Mouse (Mus musculus) adrenal gland, adult 18-20 months (tissue): Measurements from ENCODE around the gene Tmem239. TPM values are rescaled to one million over a fixed set of nuclear protein-coding genes. Genes with fewer than 3 reads are reported as not detected.
A peak's percentile ranks its signal among the peaks of the same experiment; 100 is the strongest.
"Not testable (repeated sequence)": the region's sequence is repeated elsewhere in the genome, so short reads cannot be mapped to it uniquely, and the experiment has no call there.

Experiments used
- DNase-seq, 2 experiments: peaks; one replicate each; pipeline ENCODE4 v3.0.0; 2021 to 2022; ENCODE audit warnings: low spot score in 2 of 2
- long read RNA-seq, 2 experiments: library from polyadenylated mRNA; stranded (forward); transcript quantifications; one replicate each; pipeline ENCODE4 v2.0.0; 2021
- total RNA-seq, 2 experiments: library from RNA; stranded (reverse); gene quantifications; 1 replicate in 1 of 2; 2 replicates in 1 of 2; pipeline ENCODE4 v1.2.3; 2021

Tmem239 gene
- not detected for total RNA-seq
- long read RNA-seq, experiment 1: 0 reads
- long read RNA-seq, experiment 2: 0 reads

DNA sequence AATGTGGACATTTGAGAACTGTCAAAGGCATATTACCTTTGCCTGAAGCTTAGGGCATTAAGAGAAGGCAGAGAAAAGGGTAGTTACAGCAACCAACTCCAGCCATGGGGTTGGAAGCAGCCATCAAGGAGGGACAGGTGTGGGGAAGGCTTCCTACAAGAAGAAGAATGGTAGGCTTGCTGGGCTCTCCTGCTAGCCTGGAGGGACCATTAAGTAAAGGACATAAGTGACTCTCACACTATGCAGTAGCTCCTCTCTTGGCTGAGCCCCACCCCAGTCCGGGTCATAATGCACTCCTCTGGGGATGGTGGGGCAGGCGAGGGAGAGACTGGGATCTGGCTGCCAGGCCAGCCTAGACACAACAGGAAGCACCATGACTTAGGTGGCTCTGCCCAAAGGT, at the start of gene Tmem239:
Tmem239 (plus strand) TSS at position 301 of the 400 bp plus-strand sequence.
- DNase-seq: no peak

DNA sequence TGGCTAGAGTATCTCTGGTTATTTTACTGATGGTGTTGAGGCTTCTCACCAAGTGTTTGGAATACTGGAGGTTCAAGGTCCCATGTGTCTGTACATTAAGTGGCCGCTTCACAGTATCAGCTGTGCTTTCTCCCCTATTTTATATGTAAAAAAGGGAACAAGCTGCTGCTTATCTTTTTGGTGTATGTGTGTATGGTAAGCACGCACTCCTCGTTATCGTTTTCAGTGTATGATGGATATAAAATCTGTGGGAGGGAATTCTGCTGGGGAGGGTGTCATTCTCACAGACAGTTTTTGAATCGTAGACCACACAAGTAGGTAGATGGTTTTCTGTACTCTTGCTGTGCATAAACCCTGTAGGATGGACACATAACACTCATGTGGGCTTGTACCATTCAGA, 48.7 kb upstream of the Tmem239 start:
- no peak for DNase-seq

DNA sequence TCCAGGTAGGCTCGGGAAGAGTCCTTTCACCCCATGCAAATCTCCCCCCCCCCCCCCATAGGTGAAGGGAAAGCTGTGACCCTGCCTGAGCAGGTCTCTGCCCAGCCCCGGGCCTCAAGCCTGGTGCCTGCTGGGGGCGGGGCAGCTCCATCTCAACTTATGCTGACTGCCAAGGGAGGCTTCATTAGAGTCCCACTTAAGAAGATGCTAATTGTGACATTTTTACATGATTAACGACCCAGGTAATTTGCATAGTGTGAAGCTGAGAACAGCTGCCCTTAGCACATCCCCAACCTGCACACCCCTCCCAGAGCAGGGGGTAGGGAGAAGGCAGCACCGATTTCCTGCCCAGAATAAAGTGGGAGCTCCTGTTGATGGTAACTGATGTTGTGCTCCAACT, 47.4 kb upstream of the Tmem239 start:
- no peak for DNase-seq

DNA sequence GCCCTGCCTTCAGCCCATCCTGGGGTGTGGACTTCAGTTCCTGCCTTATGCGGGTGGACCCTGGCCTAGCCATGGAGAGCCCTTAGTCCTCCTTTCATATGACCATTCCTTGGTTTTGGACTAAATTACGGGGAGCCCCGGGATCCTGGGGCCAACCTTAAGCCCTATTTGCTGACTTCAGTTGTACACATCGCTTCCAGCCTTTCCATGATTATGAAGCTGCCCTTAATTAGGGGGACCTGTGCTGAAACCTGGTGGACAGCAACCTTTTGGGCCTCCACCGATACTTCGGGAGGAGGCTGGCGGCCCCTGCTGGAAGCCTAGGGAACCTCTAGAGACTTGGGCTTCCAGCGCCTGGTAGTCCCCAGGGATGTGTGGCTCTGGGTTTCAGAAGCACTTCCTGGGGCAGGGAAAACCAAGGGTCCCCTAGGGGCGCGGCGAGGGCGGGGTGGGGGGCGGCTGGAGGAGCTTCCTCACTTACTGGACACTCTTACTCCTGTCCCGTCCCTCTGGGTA, 43.7 kb upstream of the Tmem239 start:
- peak; percentile 52 to 60 for DNase-seq

DNA sequence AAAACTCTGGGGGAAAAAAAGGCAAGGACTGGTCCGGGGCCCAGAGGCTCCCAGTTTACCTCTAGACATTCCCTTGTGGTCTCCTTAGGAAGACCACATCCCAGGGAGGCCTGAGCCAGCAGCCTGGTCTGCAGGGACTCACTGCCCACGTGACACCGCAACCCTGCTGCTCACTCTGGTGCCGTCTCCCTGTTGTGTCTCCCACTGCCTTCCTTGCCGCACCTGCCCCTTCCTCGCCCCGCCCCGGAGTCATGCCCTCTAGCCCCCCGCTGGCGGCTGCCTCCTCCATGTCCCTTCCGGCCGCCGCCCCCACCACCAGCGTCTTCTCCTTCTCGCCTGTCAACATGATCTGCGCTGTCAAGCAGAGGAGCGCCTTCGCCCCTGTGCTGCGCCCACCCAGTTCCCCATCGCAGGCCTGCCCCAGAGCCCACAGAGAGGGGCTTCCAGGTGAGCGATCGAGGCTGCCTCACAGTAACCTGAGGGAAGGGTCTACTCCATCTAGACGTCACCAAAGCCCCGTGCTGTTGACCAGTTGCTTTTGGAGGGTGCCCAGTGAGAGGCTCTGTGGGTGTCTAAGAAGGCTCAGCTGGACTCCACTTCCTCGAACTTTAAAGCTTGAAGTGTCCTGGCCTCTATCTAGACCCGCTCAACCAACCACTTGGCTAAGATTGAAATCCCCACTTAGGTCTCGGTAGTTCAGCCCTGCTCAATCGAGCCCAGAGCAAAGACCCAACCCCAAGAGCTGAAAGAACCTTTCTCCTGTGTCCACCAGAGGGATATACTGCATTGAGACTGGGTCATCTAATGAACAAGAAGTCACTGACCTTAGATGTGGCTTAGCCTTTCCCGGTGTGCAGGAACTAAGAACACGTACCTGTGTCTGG, 40.8 kb upstream of the Tmem239 start:
- no peak for DNase-seq

DNA sequence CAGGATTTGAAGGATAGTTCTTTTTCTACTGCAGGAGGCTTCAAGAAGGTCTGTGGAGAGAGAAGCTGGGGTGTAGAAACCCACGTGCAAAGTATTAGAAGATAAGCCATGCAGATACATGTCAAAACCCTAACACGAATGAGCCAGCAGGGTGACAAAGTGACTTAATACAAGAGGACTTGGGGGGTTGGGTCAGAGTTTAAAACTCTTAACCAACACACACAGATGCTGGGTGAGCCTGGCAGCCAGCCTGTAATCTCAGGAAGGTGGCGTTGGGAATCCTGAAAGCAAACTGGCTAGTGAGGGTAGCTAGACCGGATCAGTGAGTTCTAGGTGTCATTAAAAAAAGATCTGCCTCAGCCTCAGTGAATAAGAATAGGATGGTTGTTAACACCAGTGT, 38.9 kb upstream of the Tmem239 start:
- DNase-seq: no peak

DNA sequence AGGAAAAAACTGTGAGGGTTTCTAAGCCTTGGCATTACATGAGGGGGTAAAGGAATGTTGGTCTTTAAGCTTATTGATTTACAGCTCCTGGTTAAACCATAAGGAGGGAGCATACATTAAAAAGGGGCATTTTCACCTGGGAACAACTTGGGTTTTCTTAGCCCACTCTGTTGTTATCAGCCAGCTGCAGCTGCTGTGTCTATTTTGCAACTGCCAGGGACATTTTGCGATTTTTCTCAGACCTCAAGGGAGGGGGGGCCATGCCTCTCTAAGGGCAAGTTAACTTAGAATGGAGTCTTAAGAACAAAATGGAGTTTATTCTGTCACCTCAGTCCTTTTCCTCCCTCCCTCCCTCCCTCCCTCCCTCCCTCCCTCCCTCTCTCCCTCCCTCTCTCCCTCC, 33.3 kb upstream of the Tmem239 start:
- not testable (repeated sequence) for DNase-seq

DNA sequence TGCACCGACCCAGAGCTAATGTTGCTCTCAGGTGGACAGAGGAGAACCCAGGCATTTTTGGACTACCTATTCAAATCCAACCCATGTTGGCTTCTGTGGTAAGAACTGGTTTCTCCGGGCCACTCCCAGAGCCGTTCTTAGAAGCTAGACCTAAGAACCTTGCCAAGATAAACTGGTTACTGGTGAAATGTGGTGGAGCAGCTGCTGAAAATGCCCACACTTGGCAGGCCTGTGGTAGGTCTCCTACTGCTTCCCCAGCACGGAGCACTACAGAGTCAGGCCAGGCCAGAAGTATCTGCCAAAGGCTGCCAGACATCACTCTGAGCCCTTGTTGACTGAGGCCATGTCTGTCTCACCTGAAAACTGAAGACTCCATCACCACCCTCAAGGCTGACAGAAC, 31.3 kb upstream of the Tmem239 start:
- DNase-seq: no peak

DNA sequence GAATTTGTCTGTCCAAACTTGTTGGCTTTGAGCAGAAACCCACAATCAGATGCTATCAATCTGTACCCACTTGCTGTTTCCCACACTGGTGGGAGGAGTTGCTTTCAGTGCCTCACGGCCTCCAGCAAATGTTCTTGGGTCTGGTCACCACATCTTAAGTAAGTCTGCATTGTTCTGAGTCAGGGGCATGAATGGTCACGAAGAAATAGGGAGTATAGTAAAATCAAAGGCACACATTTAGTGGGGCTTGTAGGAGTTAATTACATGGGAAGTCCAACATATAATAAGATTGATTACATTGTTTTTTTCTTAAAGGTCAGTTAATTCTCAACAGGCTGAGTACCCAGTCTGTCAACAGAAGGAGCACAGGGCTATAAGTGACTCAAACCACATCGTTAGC, 23.1 kb upstream of the Tmem239 start:
- no peak for DNase-seq

DNA sequence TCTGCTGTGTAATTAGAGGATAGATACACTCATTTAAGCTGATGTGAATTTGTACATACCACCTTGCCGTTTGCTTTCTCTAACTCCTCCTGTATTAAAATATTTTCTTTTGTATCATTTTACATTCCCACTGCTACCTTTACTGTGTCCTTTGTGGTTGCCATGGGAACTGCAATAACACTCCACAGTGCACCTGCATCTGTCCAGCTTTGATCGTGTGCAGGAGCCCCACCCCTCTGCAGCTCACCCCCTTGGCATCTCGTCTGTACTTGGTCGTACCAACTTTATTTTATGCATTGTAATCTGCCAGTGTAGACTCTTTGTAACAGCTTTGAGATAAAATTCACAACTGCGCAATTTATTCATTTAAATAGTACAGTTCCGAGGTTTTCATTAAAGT, 22.4 kb upstream of the Tmem239 start:
- DNase-seq: no peak

DNA sequence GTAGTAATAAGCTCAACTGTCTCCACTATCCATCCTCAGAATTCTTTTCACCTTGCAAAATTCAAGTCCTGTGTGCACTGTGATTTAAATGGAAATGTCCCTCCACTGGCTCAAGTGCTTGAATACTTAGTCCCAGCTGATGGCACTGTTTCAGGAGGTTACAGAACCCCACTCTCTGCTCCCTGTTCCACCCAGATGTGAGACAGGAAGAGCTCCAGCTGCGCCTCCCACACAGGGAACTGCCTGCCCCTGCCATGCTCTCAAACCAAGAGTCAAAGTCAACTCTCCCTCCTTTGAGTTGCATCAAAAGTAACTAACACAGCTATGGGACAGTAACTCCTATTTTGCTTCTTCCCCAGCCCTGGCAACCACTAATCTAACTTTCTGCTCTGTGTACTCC, 20.1 kb upstream of the Tmem239 start:
- DNase-seq: no peak

DNA sequence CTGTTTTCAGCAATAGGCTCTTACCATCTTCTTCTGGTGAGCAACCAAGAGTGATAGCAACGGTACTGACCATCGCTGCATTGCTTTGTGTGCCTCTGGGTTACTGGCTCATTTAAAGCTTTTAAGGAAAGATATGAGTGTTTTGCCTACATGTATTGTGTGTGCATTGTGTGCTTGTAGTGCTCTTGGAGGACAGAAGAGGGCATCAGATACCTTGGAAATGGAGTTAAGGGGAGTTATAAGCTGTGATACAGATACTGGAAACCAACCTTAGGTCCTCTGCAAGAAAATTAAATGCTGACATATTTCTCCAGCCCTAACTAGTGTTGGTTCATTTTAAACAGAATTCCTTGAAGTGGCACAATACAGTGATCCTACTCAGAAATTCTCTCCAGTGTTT, 17.5 kb upstream of the Tmem239 start:
- DNase-seq: no peak

DNA sequence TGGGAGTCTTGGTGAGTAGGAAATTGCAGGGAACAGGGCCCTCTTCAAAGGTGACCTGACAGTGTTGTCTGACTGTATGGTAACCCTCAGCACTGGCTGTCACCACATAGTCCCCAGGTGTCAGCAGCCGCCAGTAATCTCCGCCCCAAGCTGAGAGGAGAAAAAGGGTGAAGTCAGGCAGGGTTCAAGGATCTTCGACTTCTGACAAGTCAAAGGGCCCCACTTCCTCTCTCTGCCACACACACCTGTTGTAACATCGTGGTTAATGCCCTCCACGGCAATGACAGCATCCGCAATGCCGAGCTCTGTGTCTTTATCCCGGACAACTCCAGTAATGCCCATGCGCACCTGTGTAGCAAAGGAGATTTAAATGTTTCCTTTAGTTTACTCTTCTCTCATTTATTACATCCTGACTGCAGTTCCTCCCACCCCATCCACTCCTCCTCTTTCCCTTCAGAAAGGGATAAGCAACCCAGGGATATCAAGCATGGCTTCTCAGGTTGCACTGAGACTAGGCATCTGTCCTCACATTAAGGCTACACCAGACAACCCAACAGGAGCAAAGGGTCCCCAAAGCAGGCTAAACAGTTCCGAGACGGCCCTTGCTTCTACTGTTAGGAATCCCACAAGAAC, 15.2 kb upstream of the Tmem239 start:
- no peak for DNase-seq

DNA sequence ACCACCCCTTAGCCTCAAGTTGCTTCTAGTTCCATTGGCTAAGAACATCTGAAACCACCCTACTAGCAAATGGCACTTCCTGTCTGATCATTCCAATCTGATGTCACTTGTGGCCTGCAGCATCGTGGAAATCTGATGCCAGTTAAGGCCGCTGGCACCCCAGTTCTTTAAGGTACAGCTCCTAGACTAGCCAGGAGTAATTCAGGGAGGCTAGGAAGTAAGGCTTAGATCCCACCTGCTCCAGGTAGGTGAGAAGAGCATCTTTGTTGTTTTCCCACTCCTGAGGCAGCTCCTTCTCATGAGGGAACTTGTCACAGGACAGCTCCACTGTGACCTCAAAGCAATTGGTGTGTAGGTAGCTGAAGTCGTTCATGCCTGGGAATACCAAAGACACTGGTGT, 13.4 kb upstream of the Tmem239 start:
- DNase-seq: no peak

DNA sequence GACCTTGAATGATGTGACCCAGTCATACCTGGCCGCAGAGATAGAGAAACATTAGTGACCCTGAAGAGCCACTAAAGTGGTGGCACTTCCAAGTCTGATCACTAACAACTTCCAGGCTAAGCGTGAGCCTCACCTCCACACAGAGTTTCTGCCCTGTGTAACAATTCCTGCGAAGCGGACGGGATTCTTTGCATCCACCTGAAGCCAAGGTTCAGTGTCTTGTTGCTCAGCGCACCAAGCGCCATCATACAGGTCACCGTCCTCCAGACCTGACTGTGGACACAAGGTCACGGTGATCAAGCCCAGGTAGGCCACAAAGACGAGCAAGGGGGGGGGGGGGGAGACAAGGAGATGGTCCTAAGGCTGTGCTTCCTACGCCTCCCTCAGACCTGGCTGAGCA, 10.6 kb upstream of the Tmem239 start:
- no peak for DNase-seq

DNA sequence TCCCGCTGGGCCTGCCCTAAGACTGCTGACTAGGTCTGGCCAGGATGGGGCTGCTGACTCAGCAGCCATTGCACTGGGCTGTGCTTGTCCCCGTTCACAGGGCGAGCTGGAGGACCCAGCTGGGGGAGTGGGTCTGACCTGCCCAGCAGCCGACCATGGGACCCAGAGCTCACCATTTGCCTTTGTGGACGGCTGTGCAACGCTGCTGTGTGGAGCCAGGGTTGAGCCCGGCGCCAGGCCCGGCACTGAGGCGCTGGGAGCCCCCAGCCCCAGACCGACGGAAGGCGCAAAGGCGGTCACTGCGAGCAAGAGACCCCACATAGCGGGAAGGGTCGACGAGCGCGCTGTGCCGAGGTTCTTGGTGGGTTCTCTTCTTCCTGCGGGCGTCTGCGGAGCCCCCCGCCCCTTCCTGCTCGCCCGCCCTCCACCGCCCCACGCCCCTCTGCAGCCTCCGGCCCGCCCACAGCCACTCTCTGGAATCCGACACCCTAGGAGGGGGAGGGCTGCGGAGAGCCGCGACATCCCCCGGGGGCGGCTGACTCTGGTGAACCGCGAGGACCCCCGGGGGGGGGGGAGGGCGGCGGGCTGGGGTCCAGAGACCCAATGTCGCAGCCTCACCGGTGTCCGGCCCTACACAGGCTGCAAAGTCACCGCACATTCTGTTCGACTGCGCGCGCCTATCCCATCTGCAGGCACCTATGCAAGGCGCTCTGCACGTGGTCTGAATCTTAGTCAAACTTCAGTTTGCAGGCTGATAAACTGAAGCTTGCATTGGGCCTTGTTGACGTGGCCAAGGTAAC, 8.9 kb upstream of the Tmem239 start, which contains the start of gene Cpxm1:
Cpxm1 (minus strand) TSS at position 389 of the 800 bp plus-strand sequence.
- DNase-seq: no peak

DNA sequence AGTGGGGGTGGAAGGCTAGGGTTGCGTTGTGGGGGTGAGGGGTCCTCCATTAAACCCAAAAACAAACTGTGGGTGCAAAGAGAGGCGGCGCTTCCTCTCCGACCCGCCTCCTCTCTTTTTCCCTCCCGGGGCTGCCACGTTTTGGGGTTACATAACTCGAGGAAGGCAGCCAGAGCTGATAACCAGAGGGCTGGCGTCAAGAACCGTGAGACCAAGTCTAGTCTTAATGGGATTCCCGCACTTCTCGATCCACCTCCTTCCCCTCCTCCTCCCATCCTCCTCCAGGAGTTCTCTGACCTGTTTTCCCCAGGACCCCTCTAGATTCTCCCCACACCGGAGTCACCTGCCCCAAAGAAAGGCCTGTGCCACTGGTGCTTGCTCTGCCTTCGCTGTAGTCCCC, 8.2 kb upstream of the Tmem239 start:
- DNase-seq: no peak

DNA sequence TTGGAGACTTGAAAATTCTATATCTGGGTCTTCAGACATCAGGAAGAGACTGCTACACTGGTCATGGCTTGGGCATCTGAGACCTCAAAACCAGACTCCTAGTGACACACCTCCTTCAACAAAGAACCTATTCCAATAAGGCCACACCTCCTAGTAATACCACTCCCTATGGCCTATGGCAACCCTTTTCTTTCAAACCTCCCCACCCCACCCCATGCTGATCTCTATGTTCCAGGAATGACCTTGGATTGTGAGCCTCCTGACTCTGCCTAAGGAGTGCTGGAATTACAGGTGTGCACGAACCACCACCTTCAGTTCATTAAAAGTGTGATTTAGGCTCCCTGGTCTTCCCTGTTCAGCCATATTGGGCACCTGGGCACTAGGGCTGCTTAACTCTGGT, 6.2 kb upstream of the Tmem239 start:
- no peak for DNase-seq

DNA sequence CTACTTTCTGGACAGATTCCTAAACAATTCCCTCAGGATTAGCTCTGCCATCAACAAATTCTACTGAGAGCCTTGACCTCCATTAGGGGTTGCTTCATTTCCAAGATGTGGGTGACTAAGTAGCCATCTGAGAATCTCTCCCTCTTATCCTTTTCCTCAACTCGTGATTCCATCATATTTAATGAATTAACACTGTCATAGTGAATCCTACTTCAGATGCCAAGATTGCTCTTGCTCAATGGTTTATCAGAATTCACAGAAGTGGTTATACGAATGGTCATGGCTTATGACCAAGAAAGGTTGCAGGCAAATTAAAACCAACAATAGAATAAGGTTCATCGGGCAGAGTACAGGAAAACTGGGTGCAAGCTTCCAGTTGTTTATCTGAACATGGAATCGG, 4.4 kb upstream of the Tmem239 start:
- DNase-seq: no peak

DNA sequence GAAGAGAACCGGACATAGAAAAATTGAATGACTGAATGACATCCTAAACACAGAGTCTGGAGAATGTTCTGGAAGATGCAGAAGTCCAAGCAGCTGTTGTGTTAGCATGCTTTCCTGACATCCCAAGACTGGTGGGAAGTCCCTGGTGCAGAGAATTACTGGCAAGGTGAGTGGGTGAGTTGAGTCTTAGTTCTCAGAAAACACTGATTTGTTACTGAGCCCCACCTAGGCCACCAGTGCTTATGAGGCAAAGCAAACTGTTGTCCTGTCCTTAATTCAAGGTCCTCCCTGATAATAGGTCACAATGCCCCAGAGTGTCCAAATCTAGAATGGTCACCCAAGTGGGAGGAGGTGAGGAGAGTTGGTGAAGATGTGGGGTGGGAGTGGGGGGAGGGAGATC, 1.3 kb upstream of the Tmem239 start, which contains the start of the genes Gm28372 and 1700020A23Rik:
Gm28372 (plus strand) TSS at position 301 of the 400 bp plus-strand sequence.
1700020A23Rik (plus strand) TSS at position 321 of the 400 bp plus-strand sequence.
- DNase-seq: no peak

DNA sequence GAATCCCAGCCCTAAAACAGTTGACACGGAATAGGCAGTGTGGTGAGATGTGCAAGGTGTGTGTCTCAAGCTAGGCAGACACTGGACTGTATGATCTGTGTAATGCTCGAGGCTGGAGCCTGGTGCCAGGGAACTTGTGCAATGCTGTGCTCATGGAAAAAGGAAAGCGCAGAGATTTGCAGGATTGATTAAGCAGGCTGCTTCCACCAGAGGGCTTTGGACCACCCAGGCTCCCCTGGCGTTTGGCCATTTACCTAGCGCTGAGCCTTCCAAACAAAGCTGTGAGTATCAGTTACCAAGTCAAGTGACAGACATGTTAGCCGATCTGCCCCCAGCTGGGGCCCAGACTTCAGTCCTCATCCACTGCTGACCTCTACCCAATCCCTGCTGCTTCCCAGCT, 1.9 kb downstream of the Tmem239 start:
- no peak for DNase-seq
